Mouse (Mus musculus) CH12F3 (cell line): Measurements from ENCODE around the gene Fam169b.
"Not testable (repeated sequence)": the region's sequence is repeated elsewhere in the genome, so short reads cannot be mapped to it uniquely, and the experiment has no call there.

Experiments
- in situ Hi-C: fragments of 300-500 bp; cut with MboI; formaldehyde crosslinking; loops from 2 replicates; pipeline ENCODE4 v1.14.3; 2020; ENCODE audit warnings: low sequenced_read_pairs

Fam169b gene

DNA sequence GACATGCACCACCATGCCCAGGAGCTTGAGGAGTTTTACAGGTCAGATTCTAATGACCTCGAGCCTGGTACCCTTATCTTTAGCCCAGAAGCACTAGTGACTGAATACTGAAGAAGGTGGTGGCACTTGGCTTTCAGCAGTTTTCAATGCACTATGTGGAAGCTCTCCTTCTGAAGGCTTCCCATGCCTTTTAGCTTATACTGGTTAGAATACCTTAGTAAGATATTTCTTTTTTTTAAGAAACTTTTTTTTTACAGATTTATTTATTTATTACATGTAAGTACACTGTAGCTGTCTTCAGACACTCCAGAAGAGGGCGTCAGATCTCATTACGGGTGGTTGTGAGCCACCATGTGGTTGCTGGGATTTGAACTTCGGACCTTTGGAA, 9.5 kb downstream of the Fam169b start:
- in situ Hi-C loops: not testable (repeated sequence)

DNA sequence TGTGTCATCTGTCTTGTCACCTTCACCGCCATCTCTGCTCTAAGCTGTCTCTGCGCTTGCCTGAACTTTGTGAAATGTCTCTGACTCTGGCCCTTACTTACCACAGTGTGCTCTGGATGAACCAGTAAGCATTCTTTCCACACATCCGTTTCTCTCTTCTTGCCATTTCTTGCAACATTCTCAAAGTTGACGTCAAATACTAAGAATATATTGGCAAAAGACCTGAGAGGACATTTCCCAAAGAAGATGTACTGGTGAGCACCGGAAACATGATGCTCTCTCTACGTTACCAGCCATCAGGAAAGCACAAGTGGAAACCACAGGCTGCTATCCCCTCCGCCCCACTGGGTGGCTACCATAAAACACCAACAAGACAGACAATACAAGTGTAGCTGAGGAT, 10.1 kb downstream of the Fam169b start:
- in situ Hi-C loops: no loop called here

DNA sequence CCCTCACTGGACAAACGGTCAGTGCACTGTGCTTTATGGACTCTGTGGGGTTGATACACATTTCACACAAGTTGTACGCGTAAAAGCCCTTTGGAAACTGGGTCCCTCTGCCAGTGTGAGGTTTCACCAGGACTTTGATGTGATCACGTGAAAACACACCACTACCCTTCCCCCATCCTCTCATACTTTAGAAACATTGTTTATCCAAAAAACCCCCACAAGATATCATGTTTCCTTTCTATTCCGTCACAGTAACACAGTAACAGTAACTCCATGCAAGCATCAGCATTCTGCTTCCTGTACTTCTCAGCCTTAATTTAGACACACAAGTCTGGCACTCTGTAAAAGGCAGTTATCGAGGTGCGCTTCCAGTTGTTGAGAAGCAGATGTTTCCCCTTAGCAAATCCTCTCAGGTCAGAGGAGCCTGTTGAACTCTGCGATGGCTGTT, 12.2 kb downstream of the Fam169b start:
- in situ Hi-C loops: no loop called here

DNA sequence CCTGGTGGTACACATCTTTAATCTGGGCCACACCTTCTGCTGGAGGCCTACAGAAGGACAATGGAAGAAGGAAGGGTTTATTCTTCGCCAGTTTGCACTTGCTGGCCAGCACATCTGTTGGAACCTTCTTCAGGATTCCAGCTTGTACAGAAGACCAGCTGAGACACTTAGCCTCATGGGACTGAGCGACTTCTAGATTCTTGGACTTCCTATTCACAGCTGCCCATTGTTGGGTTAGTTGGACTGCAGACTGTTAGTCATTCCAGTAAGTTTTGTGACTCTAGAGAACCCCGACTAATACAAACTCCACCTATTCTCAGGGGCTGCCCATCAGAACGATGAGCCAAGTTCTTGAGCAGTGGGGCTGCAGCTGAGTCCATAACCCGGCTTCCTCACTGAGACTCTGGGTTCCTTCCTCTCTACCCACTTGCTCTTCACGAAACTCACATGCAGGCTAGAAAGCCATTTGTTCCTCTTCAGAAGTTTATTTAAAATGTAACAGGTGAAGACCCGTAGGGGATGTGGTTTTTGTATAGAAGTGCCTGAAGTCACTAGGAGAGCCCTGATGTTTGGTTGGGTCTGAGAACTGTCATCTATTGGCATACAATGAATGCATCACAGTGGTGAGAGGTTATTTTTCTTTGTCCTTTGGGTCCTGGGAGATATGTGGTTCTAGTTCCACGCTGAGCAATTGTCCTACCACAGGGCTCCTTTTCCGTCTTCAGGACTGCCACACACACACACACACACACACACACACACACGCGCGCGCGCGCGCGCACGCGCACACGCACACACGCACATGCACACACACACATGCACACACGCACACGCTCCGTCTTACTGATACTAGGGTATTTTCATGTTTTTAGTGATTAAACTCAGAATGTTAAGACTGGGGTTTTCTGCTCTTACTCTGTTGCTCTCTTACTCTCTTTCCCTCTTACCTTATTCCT, 13.2 kb downstream of the Fam169b start:
- in situ Hi-C loops: no loop called here

DNA sequence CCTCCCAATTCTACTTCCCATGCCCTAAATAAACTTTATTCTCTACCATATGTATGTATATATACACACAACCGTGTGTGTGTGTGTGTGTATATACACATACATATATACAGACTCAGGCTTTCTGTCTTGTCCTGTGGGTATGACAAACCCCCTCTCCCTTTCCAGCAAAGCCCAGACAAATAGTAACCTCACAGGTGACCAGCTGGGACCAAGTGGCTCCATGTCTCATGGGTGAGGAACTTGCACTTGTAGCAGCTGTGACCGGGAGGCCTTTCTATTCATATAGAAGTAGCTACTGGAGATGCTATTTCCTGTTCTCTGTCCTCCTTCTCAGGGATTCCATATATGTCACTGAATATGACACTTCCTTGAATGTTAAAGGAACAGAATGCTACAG, 13.9 kb downstream of the Fam169b start:
- in situ Hi-C loops: no loop called here

DNA sequence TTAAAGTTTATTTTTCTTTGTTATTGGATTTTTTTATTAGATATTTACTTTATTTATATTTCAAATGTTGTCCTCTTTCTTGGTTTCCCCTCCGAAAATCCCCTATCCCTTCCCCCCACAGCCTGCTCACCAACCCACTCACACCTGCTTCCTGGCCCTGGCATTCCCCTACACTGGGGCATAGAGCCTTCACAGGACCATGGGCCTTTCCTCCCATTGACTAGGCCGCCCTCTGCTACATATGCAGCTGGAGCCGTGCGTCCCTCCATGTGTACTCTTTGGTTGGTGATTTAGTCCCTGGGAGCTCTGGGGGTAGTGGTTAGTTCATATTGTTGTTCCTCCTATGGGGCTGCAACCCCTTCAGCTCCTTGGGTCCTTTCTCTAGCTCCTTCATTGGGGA, 14.4 kb downstream of the Fam169b start:
- in situ Hi-C loops: not testable (repeated sequence)

DNA sequence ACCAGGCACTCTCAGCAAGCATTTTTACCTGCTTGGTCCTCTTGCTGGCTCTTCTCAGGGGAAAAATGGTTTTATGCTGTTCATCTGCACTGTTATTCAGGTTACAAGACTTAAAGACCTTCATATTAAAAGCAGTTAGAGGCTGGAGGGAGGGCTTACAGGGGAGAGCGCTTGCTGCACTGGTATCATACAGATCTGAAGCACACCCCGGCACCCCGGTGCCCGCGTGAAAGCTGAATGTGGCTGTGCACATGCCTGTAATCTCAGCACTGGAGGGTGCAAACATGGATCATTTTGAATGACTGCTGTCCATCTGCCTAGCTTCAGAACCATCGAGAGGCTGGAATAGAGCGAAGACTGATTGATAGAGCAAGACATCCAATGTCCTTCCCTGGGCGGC, 15.4 kb downstream of the Fam169b start:
- in situ Hi-C loops: no loop called here

DNA sequence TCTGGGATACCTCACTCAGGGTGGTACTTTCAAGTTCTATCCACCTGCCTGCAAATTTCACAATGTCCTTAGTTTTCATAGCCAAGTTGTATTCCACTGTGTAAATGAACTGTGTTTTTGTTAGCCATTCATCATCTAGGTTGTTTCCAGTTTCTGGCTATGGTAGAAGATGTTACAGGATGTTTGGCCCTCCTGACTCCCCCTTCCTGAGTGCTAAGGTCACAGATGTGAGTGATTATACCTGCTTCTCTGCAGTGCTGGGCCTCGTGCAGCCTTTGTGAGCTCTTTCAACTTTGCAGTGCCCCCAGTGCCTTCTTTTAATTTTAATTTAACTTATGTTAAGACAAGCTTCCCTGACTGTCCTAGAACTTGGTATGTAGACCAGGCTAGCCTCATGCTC, 18.0 kb downstream of the Fam169b start:
- in situ Hi-C loops: no loop called here

DNA sequence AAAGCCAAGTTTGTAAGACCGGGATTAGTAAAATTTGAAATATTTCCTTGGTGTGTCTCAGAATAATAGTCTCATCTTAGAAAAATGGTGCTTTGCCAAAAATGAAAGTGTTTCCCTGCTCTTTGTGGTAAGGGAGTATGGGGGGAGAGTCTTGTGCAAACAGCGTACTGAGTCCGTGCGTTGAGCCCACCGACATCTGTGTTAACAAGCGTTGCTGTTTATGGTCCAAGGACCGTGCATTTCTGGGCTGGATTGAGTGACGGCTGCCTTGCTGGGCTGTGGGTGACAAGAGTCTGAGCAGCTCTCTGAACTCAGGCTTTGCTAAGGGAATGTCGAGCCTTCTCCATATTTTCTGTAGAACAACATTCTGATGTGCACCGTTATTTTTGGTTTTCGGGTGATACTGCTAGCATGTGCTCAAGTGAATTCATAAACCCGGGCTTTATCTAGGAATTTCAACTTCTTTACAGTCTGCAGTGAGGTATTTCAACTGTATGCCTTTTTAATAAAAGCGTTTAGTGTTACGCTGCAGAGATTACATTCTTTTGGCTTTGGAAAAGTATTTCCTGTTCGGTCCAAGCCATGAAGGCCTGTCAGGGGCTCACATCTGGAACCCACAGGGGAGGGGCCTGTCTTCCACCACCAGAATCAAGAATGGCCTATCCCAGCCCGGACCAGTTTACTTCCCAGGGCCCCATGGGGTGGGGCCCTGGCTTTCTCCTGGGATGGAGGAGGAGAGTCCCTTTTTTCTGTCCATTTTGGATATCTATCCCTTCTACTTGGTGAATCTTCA, 20.6 kb downstream of the Fam169b start:
- in situ Hi-C loops: no loop called here

DNA sequence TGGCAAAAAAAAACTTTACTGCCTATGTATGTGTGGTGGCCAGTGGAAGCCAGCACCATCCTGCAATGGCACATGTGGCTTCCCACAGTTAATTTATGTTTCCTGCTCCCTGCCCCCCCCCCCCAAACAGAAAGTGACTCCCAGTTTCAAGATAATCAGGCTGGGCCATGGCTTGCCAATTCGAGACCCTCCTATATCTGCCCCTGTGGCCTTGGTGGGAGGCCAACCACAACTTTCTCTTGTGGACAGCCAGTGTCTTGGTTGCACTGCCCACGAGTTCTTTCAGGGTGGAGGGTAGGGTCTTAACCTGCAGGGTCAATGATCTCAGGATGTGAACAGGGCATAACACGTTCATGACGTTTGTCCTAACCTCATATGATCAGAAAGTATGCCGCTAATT, 22.8 kb downstream of the Fam169b start:
- in situ Hi-C loops: no loop called here

DNA sequence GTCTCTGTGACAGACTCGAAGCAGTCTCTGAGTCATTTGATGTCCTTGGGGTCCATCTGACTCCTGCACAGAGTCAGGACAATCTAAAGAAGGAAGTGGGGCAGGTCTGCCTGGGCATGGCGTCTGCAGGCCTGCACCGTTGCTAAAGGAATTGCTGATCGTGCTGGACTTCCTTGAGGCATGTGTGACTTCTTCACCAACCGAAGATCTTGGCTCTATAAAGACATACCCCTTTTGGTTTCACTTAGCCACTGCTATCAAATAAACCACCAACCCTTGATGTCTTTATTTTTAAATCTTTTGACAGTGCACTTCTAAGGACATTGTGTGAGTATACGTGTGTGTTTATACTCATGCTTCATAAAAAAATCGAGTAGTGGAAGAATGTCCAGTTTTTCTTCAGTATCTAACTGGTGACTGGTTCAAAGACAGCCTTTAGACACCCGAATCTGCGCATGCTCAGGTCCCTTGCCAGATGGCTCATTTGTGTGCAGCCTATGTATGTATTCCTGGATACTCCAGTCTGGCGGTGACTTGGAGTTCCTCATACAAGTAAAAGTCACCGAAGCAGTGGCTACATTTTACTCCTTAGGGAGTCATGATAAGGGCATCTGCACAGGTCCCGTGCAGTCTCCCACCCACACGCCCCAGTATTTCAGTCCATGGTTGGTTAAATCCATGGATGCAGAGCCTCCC, 24.9 kb downstream of the Fam169b start:
- in situ Hi-C loops: no loop called here

DNA sequence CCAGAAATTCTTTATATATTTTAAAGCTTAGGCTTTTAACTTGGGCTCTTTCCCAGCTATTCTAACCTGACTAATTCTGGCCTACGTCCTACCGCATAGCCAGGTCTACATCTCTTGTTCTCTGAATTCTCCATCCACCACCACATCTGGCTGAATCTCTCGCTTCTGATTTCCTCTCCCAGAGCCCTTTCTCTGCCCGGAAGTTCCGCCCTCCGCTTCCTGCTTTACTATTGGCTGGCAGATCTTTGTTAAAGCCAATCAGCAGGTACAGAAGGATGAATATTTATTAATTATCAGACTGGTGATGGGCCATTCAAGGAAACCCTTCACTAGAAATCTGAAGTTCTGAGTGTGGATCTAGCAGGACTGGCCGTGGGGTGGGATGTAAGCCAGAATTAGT, 27.5 kb downstream of the Fam169b start:
- in situ Hi-C loops: loop anchor here (25.0 kb wide), 1 partner anchor 514 kb away; no protein-coding TSS in a partner anchor

DNA sequence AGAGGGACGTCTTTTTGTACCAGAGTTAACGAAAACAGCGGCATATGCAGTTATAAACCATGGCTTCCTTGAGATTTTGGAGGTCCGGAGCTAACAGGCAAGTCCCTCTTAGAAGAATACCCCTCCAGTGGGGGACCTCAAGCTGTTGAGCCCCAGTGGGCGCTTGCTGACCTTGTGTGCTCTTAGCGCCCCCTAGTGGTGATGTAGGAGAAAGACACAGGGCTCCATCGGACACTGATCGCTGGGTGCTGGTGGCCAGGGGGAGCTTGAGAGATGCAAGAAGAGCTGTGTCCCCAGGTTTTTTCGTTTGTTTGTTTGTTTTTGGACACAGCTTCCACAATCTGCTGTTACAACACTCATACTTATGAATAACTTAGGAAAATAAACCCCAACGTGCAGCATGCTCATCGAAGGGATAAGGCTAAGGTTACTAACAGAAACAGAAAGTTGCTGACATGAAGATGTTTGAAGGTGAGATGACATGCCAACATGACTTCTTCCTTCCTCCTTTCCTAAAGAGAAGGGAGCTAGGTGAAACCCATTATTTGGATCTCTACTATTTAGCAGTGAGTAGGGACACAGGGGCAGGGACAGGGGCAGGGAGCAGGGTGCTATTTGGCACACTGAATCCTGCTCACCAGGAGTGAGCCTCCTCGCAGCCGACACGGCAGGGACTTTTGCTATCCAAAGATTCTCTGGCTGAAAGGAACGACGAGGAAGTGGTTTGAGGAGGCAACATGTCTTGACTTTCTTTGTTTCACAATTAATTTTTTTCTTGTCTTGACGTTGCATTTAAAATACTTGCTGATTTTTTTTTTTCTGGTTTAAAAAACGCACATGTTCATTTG, 29.2 kb downstream of the Fam169b start:
- in situ Hi-C loops: loop anchor here (25.0 kb wide), 1 partner anchor 516 kb away; no protein-coding TSS in a partner anchor

DNA sequence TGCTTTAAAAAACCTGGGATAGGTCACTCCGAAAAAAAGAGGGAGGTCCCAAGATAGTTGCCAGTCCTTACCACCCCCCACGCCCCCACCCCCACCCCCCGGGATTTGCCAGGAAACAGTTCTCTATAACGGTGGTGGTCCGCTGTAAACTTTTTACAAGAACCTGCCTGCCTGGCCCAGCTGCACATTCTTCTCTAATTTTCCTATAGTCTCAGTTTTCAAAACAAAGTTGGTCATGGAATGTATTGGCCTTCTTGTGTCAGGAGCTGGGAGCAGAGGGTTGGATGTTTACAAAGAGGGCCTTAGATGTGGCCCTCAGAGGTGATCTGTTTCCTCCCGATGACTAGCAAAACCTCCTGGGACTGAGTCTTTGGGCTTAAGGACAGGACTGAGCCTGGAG, 30.0 kb downstream of the Fam169b start:
- in situ Hi-C loops: loop anchor here (25.0 kb wide), 1 partner anchor 516 kb away; no protein-coding TSS in a partner anchor

DNA sequence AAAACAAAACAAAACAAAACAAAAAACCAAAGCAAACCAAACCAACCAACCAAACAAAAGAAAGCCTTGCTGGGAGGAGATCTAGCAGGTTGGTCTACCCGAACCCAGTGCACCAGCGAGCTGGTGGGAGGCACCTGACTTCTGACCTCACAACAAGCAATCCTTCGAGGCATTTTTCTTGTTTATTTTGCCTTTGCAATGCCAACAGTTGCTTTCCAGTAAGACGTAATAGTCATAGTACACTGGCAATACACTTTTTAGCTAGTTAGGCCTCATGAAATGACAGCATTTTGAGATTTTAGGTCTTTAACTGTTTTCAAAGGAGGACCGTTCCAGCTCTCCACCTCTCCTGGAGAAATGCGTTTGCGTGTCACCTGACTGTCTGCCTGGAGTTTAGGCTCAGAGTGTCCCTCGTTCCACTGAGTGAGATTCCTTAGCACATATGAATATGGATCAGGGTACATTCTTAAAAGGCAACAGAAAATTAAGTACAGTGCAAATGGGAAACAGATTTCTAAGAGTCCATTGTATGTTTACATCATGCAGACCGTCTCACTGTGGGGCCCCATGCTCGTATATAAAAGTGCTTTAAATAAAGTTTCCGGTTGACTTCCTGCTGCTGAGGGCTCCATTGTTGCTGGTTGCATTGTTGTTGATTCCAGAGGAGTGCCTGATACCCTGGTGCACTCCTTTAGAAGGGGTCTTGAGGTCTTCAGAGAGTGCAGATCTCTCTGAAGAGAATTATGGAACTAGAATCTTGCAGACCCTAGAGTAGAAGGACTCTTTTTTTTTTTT, 32.3 kb downstream of the Fam169b start:
- in situ Hi-C loops: loop anchor here (25.0 kb wide), 1 partner anchor 519 kb away; no protein-coding TSS in a partner anchor

DNA sequence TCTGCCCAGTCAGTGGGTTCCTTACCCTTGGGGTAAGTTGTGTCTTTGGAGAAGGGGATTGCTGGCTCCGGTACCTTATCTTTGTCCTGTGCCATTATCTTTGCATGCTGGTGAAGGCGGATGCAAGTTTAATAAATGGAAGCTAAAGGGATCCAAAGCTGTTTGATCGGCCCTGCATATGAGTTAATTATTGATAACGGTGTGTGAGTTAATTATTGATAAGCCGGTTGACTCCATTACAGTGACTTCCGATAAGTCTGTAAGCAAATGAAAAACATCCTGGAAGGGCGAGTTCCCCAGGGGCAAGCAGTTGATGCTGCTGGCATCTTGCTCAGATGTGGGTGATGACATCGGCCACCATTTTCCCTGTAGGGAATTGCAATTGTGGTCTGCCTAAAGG, 33.1 kb downstream of the Fam169b start:
- in situ Hi-C loops: loop anchor here (25.0 kb wide), 1 partner anchor 519 kb away; no protein-coding TSS in a partner anchor

DNA sequence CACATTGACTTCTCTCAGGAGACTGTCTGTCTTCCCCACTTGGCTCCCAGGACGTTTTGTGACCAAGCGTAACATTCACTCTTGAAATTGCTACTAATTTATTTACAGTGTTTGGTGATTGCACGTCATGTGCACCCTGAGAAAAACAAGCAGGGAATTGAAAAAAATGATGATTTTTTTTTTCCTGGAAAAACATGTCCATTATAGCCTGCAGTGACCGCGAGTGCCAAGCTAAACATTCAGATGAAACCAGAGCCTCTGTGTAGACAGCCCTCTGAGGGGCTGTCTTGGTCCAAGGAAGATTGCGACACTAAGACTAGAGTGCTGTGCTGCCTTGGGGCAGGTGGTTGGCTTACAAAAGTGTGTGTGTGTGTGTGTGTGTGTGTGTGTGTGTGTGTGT, 37.8 kb downstream of the Fam169b start:
- in situ Hi-C loops: loop anchor here (25.0 kb wide), 1 partner anchor 524 kb away; no protein-coding TSS in a partner anchor

DNA sequence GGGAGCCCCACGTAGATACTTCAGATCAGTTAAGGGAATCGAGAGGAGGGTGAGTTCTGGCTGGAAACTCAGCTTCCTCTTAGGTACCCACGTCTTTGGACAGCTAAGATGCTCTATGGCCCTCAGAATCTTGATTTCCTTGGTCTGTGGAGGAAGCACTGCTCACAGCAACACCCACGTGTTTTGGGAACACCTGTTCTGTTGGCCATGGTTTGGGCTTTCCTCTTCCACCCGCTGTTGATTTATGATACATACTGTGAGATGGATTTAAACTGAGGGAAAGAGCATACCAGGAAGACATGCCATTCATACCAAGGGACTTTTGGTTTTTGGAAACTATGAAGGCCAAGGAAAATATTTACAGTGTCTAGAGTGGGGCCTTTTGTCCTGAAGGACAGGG, 38.8 kb downstream of the Fam169b start:
- in situ Hi-C loops: loop anchor here (25.0 kb wide), 1 partner anchor 525 kb away; no protein-coding TSS in a partner anchor
